Mouse (Mus musculus) forebrain, embryonic 13.5 days (tissue): Measurements from ENCODE around the gene Zfp784. TPM values are rescaled to one million over a fixed set of nuclear protein-coding genes. Genes with fewer than 3 reads are reported as not detected.

Source experiments
- ATAC-seq: fragments of 200-750 bp; cut with Nextera tagmentation; 2 replicates; pipeline ENCODE4 v1.8.0; 2017
- H3K27ac ChIP-seq: fragments of 300-500 bp; sonication (generic); 2 replicates; pipeline ENCODE4 v1.5.1; 2015; ENCODE audit warnings: inconsistent platforms, mild to moderate bottlenecking, moderate library complexity
- H3K27me3 ChIP-seq: fragments of 300-500 bp; sonication (generic); 2 replicates; pipeline ENCODE4 v1.6.1; 2015; ENCODE audit warnings: mild to moderate bottlenecking, inconsistent platforms
- H3K36me3 ChIP-seq: fragments of 300-500 bp; sonication (generic); 2 replicates; pipeline ENCODE4 v1.6.1; 2015; ENCODE audit warnings: mild to moderate bottlenecking, inconsistent platforms; ENCODE audit not compliant: poor library complexity, severe bottlenecking
- H3K4me1 ChIP-seq: fragments of 300-500 bp; sonication (generic); 2 replicates; pipeline ENCODE4 v1.6.1; 2015; ENCODE audit warnings: inconsistent platforms
- H3K4me2 ChIP-seq: fragments of 300-500 bp; sonication (generic); 2 replicates; pipeline ENCODE4 v1.6.1; 2015; ENCODE audit warnings: inconsistent platforms, mild to moderate bottlenecking, moderate library complexity
- H3K4me3 ChIP-seq: fragments of 300-500 bp; sonication (generic); 2 replicates; pipeline ENCODE4 v1.5.1; 2015; ENCODE audit warnings: mild to moderate bottlenecking, inconsistent platforms
- H3K9ac ChIP-seq: fragments of 300-500 bp; sonication (generic); 2 replicates; pipeline ENCODE4 v1.6.1; 2015; ENCODE audit warnings: mild to moderate bottlenecking, inconsistent platforms
- H3K9me3 ChIP-seq: fragments of 300-500 bp; sonication (generic); replicated peaks from 2 replicates; pipeline ENCODE4 v1.6.1; 2016; ENCODE audit warnings: inconsistent platforms
- WGBS: fragments of 180-500 bp; shearing (Covaris S2); methylation state at CpG from one replicate; pipeline ENCODE4 v1.1.7; 2015; 5-methylcytosine and 5-hydroxymethylcytosine counted together
- polyA plus RNA-seq: library from polyadenylated mRNA; unstranded; fragments of >200 nt; fragmentation: Nextera tagmentation; extraction: Ambion mirVana; gene quantifications from 2 replicates; pipeline ENCODE4 v1.2.1, GENCODE M21; 2015

Zfp784 gene
- polyA plus RNA-seq, 1 experiment from 2014 or later: 5.6 TPM

DNA sequence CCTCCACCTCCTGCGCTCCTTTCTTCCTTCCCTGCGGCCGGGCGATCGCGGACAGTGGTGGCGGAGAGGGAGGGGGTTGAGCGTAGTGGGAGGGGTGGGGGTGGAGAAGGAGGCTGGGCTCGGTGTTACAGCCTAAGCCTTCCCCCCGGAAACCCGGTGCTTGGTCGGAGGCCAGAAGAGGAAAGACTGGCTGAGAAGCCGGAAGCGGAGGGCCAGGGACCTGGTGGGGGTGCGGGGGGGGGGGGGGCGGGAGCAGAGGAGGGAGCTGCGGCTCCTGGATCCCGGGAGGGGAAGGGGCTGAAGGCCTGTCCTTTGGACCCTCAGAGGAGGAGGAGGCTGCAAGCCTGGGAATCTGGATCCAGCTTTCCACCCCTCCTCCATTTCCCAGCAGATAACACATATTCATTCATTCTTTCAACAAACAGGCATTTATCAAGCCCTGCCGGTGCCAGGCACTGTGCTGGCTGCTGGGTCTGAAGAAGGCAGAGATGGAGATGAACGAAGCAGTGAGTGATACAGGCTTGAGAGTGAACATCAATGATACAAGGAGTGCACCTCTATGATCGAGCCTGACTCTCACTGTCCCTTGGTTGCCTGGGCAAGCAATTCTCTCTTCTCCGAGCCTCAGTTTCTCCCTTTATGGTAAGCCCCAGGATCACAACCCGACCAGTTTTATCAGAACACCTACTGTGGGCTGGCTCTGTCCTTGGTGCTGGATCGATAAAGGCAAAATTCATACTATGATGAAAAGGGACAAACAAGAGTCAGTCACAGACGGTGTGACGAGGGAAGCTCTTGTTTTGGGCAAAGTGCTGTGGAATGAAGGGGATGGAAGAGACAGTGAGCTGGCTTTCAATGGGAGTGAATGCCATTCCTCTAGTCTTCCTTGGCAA lies 42.0 kb downstream of the Zfp784 start, which contains the start of gene Zfp579:
TSS of gene Zfp579 (minus strand) at position 156 of the 893 bp plus-strand sequence.
- Histone ChIP-seq H3K9ac (peak within 1 kb of the TSS; percentile 89), H3K36me3 (peaks cover 33% of the 10 kb centered on the region), H3K27ac (peak within 1 kb of the TSS; percentile 66), H3K4me1 (peaks cover 35% of the 10 kb centered on the region), H3K4me3 (peak within 1 kb of the TSS; percentile 78), H3K9me3 (no peaks in the 10 kb centered on the region), H3K4me2 (peak within 1 kb of the TSS; percentile 89), H3K27me3 (peaks cover 17% of the 10 kb centered on the region)
- WGBS: 8% methylated on average over 14 of the region's 26 CpGs
- peak; percentile 88 for ATAC-seq

DNA sequence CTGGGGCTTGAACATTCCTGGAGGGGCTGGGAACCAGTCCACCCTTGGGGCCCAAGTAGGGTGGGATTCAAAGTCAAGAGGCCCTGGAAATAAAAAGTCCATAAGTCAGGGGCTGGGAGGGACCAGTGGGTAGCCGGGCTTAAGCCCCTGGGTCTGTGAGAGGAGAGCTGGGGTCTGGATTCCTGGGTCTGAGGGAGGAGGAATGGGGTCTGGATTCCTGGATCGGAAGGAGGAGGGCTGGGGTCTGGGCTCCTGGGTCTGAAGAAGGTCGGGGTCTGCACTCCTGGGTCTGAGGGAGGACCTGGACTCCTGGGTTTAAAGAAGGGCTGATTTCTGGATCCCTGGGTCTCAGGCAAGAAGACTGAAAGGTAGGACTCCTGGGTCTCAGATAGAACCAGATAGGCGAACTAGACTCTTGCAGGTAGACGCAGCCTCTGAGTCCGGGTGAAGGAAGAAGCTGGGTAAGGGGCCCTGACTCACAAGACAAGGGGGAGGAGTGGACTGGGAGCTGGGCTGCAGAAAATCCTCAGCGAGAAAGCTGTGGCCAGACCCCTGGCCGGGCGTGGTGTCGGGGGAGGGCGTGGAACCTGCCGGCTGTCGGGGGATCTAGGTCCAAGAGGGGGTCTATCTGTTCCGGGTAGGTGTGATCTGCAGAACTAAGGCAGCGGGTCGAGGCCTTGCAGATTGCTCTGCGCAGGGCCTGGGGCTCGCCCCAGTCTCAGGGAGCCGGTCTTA lies 42.8 kb downstream of the Zfp784 start:
- peak overlapping the region; percentile 78 for H3K4me3 ChIP-seq
- peak overlapping the region; percentile 89 for H3K4me2 ChIP-seq
- WGBS: 6% methylated on average over 19 of the region's 19 CpGs
- H3K27ac ChIP-seq: 0 out of 2 replicates have a peak overlapping the region, but pooled peaks have one; percentile 44
- peaks cover 41% of the 10 kb centered on the region for H3K36me3 ChIP-seq
- peak overlapping the region; percentile 89 for H3K9ac ChIP-seq
- ATAC-seq: peak; percentile 14; the same call in 1 of the 2 replicates
- H3K4me1 ChIP-seq: peaks cover 35% of the 10 kb centered on the region
- H3K9me3 ChIP-seq: no peaks in the 10 kb centered on the region
- peaks cover 17% of the 10 kb centered on the region for H3K27me3 ChIP-seq

DNA sequence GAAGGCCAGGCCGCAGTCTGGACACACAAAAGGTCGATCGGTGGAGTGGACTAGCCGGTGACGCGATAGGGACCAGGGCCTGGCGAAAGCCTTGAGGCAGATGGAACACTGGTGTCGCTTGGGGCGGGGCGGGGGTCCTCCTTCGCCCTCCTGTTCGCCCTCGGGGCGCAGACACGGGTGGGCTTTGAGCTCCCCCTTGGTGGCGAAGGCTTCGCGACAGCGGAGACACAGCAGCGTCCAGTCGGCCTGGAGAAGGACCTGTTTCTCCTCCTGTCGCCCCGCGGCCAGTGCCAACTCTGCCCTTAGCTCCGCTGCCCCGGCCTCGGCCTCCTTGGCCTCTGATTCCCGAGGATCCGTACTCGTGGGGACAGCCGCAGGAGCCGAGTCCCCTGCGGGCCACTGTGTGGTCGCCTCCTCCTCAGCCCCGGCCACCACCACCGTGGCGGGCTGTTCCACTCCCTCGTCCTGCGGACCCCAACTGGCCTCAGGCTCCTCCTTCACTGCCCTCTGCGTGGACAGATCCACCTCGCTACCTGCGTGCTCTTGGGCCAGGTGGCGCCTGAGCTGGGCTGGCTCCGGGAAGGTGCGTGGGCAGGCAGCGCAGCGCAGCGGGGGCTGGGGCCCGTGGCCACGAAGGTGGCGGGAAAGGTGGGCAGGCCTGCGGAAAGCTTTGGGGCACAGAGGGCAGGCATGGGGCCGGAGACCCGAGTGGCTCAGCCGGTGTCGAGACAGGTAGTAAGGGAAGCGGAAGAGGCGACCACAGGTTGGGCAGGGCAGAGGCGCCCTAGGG lies 44.1 kb downstream of the Zfp784 start:
- ATAC-seq: no peak
- peak overlapping the region; percentile 78 for H3K4me3 ChIP-seq
- WGBS: 54% methylated on average over 58 of the region's 59 CpGs
- H3K27me3 ChIP-seq: peaks cover 17% of the 10 kb centered on the region
- H3K9ac ChIP-seq: peak overlapping the region; percentile 89
- H3K9me3 ChIP-seq: no peaks in the 10 kb centered on the region
- H3K27ac ChIP-seq: no peak overlapping the region
- peaks cover 42% of the 10 kb centered on the region for H3K36me3 ChIP-seq
- peaks cover 35% of the 10 kb centered on the region for H3K4me1 ChIP-seq
- peak overlapping the region; percentile 89 for H3K4me2 ChIP-seq

DNA sequence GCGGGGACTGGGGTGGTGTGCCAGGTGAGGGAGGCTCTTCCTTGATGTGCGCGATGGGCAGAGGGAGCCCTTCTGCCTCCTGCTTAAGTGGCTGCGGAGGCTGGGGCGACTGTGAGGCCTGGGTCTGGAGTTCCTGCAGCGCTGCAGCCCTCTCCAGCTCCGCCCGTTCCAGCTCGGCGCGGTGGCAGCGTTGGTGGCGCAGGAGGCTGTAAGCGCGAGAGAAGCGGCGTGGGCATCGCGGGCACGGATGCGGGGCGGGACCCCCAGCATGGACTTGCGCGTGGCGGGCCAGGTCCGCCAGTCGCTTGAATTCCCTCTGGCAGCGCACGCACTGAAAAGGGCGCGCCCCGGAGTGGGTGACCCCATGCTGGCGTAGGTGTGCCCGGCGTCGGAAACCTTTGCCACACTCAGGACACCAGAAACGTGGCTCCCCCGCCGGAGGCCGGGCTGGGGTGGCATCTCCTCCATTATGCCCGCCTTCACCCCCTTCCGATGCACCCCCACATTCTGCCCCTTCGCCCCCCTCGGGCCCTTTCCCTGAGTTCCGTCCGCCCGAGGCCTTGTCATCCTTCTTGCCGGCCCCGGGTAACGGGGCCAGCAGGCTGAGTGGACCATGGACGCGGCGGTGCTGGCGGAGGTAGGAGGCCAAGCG lies 44.8 kb downstream of the Zfp784 start:
- Histone ChIP-seq H3K9me3 (no peaks in the 10 kb centered on the region), H3K4me1 (peaks cover 35% of the 10 kb centered on the region), H3K4me2 (peak overlapping the region; percentile 89), H3K36me3 (peaks cover 42% of the 10 kb centered on the region), H3K27me3 (peaks cover 21% of the 10 kb centered on the region), H3K9ac (peak overlapping the region; percentile 89), H3K4me3 (peak overlapping the region; percentile 78), H3K27ac (no peak overlapping the region)
- 42% methylated on average over 55 of the region's 55 CpGs for WGBS
- ATAC-seq: no peak

DNA sequence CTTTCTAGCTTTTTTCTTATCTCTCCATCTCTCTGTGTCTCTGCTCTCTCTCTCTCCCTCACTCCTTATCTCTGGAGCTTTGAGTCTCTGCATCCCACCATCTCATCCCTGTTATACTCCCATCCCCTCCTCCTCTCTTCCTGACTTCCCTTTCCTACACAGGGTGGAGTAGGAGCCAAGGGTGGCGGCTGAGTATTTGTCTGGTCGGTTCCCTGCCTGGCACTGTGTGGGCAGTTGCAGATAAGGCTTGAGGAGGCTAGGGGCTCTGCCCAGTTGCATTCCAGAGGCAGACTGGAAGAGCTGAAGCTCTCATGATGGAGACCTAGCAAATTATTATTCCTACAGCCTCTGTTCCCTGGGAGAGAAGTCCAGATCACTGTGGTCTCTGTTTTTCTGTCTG lies 50.0 kb downstream of the Zfp784 start:
- Histone ChIP-seq H3K27ac (no peak overlapping the region), H3K9ac (no peak overlapping the region), H3K4me3 (no peak overlapping the region), H3K27me3 (peaks cover 16% of the 10 kb centered on the region), H3K36me3 (peaks cover 29% of the 10 kb centered on the region), H3K9me3 (no peaks in the 10 kb centered on the region), H3K4me1 (peaks cover 6% of the 10 kb centered on the region), H3K4me2 (no peak overlapping the region)
- no peak for ATAC-seq
- WGBS: 75% methylated on average over 2 of the region's 2 CpGs

Other genes with a start within 250 kb of the Zfp784 start
- 2.6 and 2.7 TPM in 2 replicates for gene Tmem238, start 248.8 kb downstream of the Zfp784 start, polyA plus RNA-seq
- gene Rpl28, start 245.6 kb downstream of the Zfp784 start, polyA plus RNA-seq: 244 and 284 TPM in 2 replicates
- 398 and 454 TPM in 2 replicates for gene Ube2s, start 225.9 kb downstream of the Zfp784 start, polyA plus RNA-seq
- 5.6 and 7.1 TPM in 2 replicates for gene Shisa7, start 193.8 kb downstream of the Zfp784 start, polyA plus RNA-seq
- 2.7 and 3.4 TPM in 2 replicates for gene Isoc2b, start 168.2 kb downstream of the Zfp784 start, polyA plus RNA-seq
- 0.63 and 0.77 TPM in 2 replicates for gene Isoc2a, start 161.3 kb downstream of the Zfp784 start, polyA plus RNA-seq
- gene Gm36210, start 131.9 kb downstream of the Zfp784 start, polyA plus RNA-seq: 0.26 and 0.45 TPM in 2 replicates
- gene Zfp628, start 123.2 kb downstream of the Zfp784 start, polyA plus RNA-seq: 4.3 and 4.5 TPM in 2 replicates
- gene Nat14, start 116.4 kb downstream of the Zfp784 start, polyA plus RNA-seq: 21.2 and 24.9 TPM in 2 replicates
- gene Ssc5d, start 112.7 kb downstream of the Zfp784 start, polyA plus RNA-seq: 0.23 and 0.30 TPM in 2 replicates
- not detected in 2 replicates for gene Sbk2, start 74.0 kb downstream of the Zfp784 start, polyA plus RNA-seq
- 0.09 and 0.19 TPM in 2 replicates for gene Sbk3, start 67.3 kb downstream of the Zfp784 start, polyA plus RNA-seq
- 51.2 and 56.5 TPM in 2 replicates for gene Zfp579, start 42.3 kb downstream of the Zfp784 start, polyA plus RNA-seq
- 9.1 and 10.4 TPM in 2 replicates for gene Zfp524, start 24.0 kb downstream of the Zfp784 start, polyA plus RNA-seq
- 46.6 and 51.2 TPM in 2 replicates for gene Fiz1, start 23.7 kb downstream of the Zfp784 start, polyA plus RNA-seq
- gene Gm44973, start 22.9 kb downstream of the Zfp784 start, polyA plus RNA-seq: 1.5 and 2.1 TPM in 2 replicates
- 5.1 and 5.4 TPM in 2 replicates for gene Zfp865, start 18.1 kb downstream of the Zfp784 start, polyA plus RNA-seq
- gene Ccdc106, start 17.9 kb downstream of the Zfp784 start, polyA plus RNA-seq: 17.0 and 19.7 TPM in 2 replicates
- not detected in 2 replicates for gene 4632433K11Rik, start 4.3 kb downstream of the Zfp784 start, polyA plus RNA-seq
- gene Zfp580, start 13.1 kb upstream of the Zfp784 start, polyA plus RNA-seq: 45.3 and 45.6 TPM in 2 replicates
- 149 and 152 TPM in 2 replicates for gene U2af2, start 23.7 kb upstream of the Zfp784 start, polyA plus RNA-seq
- 60.5 and 68.9 TPM in 2 replicates for gene Epn1, start 41.8 kb upstream of the Zfp784 start, polyA plus RNA-seq
- not detected in 2 replicates for gene Rfpl4, start 78.5 kb upstream of the Zfp784 start, polyA plus RNA-seq
- 0.29 and 0.30 TPM in 2 replicates for gene Rasl2-9, start 87.5 kb upstream of the Zfp784 start, polyA plus RNA-seq
- not detected in 2 replicates for gene Vmn1r55, start 111.2 kb upstream of the Zfp784 start, polyA plus RNA-seq
- gene Vmn1r56, start 158.3 kb upstream of the Zfp784 start, polyA plus RNA-seq: not detected in 2 replicates
- not detected in 2 replicates for gene Vmn1r57, start 180.0 kb upstream of the Zfp784 start, polyA plus RNA-seq